Mouse (Mus musculus) CD4-positive, CD25-positive, alpha-beta regulatory T cell, adult 2 months (primary cell): ENCODE results near the gene Thsd7a.

Experiments
- DNase-seq: peaks from one replicate; pipeline ENCODE4 v3.0.0-alpha.2; 2012; ENCODE audit warnings: low read depth, low spot score

Gene Thsd7a

GRCm38 (mm10) chr6:12393574-12394380 lies 355.4 kb downstream of the Thsd7a start:
- no peak for DNase-seq

DNA sequence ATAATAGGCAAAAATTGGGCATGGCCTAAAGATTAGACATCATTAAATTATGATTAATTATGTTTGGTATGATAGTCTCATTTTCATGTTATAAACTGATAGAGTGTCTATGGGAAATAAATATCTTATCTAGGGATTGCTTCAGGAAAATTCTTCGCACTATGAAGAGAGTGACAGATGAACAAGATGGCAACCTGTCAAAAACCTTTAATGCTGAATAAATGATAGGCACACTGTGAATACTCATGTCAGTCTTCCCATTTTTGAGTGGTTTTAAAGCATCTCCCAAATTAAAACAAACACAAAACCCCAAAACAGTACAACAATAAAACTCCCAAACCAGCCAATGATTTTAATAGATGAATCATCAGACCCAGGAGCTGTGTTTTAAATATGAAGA lies 362.5 kb downstream of the Thsd7a start:
- no peak for DNase-seq

DNA sequence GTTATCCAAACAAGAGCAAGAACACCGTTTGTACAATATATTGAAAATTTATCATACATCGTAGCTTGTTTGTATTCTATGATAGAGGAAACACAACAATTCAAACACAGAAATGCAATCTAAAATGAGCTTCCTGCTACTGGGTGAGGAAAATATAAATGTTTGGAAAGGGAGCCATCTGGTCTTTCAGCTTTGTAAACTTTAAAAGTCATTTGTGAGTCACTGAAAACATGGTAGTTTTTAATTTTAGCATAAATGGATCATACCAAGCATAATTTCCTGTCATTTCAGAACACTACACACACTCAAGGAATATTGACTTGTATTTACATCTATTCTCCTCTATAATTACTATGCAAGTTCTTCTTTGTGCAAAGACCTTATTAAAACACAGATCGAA lies 363.6 kb downstream of the Thsd7a start:
- DNase-seq: no peak

- DNase-seq: no peak
These were observed 368.0 kb downstream of the Thsd7a start for GRCm38 (mm10) chr6:12381136-12381778.

DNA sequence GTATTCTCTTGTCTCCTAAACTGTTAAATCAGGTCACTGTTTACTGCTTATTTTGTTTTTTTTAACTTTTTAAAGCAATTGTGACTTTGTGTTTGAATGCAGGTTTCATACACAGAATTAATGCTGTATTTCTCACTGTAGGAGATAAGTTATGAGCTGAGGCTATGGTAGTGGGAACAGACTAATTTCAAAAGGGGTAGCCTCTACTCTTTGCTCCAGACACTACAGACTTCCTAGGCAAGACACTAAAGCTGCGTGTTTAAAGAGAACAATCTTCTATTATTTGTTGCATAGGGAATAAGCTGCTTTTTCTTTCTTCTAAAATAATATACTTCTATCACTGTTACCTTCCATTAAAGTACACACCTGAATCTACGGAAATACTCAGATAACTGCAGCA lies 368.5 kb downstream of the Thsd7a start:
- no peak for DNase-seq

DNA sequence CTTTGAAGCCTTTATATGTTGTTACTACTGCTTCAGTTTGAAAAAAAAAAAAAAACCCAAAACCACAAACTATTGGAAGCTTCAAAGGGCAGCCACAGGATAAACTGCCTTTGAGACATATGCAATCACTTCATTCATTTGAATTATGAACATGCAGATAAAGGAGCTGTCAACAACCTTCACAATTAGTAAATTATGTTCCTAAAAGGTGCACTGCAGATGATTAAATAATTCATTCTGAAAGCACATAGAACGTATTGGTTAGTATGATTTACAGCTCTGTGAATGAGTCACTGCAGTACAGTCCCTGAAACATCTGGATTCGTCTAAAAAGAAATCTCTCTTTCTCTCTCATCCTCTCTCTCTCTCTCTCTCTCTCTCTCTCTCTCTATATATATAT lies 390.5 kb downstream of the Thsd7a start:
- DNase-seq: no peak

GRCm38 (mm10) chr6:12353573-12353972 lies 395.6 kb downstream of the Thsd7a start:
- no peak for DNase-seq

GRCm38 (mm10) chr6:12352165-12352719 lies 397.0 kb downstream of the Thsd7a start:
- DNase-seq: no peak

- no peak for DNase-seq
These were observed 398.5 kb downstream of the Thsd7a start for GRCm38 (mm10) chr6:12350753-12351152.

DNA sequence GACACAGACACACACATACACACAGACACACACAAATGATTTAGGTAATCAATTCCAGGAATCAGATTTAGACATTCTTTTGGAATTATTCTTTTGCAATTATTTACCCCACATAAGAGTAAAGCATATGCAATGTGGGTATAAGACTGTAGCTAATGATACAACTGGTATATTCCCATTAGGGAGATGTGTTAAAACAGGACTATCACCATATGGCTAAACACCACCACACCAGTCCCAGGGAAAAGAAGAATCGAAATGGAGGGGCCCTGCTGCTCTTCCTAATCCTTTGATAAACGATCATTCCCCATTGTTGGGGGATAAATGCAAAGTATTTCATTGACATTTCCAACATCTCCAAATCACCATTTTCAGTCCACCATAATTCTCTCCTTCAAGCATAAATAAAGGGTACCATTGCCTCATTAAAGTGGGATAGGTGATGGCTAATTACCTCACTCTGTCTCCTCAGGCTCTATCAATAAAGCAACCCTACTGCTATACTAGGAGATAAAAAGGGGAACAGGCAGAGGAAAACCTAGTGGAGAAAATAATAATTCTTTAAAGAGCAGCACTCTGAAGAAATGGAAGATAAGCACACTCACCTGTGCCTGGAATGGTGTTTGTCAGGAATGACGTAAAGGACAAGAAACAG lies 400.0 kb downstream of the Thsd7a start:
- no peak for DNase-seq

DNA sequence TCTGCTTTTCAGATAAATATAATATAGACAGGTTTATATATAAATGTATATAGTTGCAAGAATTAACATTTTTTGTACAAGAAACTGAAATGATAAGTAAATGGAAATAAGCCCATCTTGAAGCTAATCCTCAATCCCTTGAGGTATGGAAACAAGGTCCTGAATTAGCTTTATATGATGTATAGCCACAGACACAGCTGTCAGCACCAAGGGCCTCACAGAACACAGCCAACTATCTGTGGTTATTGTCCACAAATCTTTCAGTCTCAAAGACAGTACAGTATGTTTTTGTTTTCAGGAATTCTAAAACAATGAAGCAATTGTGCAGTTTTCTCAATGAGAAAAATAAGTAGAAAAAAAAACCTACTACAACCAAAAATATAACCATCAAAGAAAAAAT lies 400.5 kb downstream of the Thsd7a start:
- DNase-seq: no peak

DNA sequence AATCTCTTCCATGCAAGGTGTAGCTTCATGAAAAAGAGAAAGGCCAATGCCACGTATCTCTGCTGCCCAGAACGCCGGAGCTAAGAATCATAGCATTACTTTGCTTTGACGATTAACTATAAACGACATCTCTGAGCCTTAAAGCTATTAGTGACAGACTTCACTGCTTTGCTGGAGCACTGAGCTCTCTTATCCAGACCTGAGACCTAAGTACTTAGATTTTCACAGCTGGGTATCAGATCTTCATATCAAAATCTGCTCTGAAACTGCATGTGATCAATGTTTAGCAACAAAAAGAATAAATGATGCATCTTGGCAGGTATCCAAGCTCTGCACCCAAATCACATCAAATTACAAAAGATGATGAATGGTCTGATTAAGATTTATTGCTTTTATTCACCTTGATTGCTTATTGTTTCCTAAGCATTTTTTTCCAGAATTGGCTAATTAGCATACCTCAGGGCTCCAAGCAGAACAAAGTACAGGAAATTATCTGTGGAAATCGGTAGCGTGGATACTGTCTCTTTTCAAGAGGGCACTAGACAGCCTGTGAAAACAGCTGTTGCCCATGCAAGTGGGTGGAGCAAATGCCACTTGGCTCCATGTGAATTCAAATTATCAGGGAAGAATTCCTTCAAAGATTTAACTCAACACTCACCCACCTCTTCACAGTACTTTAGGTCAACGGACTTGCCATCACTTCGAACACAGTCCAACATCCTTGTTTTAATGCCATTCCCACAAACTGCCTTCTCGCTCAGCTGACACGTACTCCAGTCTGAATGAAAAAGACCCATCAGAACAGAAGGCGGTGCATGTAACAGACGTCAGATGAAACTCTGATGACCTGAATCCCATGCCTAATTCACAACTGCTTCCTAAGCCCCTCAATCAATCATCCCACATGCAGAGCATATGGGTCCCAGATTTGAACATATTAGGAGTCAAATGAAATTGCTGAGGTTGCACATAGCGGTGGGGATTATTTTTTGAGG lies 412.3 kb downstream of the Thsd7a start:
- DNase-seq: no peak

GRCm38 (mm10) chr6:12315070-12315909 lies 433.9 kb downstream of the Thsd7a start:
- DNase-seq: peak; percentile 60

DNA sequence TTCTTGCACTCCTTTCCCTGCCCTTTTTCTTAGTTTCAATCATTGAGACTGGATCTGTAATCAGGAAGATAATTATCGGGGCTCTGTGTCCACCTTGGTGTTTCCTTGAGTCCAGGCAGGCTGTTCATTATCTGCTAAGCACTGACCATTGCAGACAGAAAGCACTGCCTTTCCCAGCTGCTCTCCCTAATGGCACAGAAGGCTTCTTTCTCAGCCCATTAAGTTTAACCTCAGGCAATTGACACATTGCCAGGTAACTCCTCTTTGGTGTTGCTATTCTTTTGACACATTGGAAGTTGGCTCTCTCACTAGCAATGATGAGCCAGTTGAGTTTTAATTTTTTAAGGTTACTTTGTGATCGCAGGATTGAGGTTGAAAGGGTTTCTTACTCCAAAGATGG lies 441.7 kb downstream of the Thsd7a start:
- no peak for DNase-seq

DNA sequence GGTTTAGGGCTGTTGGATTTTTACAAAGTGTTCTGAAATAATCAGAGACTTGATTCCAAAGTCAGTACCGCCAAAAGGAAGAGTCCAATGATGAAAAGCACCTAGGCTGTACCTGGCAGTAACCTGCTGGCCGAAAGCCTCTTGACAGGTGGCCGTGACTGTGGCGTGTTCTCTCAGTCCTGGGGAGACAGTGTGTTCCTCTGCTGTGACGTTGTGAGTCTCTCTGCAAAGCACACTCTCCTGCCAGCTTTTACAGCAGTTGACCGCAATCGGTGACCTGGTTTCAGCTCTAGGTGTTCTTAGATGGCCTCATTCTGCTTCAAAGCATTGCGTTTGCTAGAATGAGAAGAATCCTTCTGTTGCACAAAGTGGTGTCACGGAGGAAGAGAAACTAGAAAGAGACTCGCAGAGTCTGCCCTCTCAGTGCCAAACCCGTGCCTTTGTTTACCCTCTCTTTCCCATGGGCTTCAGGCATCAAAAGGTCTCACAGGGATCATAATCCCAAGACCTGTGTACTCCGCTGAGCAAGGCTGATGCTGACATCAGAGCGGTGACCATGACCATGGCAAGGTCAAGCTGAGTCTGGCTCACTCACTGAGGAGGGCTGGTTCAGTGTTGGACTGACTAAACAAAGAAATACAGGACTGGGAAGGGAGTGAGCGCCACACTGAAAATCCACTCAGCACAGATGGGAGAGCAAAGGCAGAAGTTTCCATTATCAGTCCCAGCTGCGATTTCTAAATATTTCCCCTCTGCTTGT lies 486.4 kb downstream of the Thsd7a start:
- no peak for DNase-seq
